Mouse (Mus musculus): ENCODE data around the gene Gprc5d. TPM values are rescaled to one million over a fixed set of nuclear protein-coding genes. Genes with fewer than 3 reads are reported as not detected.

The Gprc5d gene
- polyA plus RNA-seq, 1 experiment = 0.40 TPM

DNA sequence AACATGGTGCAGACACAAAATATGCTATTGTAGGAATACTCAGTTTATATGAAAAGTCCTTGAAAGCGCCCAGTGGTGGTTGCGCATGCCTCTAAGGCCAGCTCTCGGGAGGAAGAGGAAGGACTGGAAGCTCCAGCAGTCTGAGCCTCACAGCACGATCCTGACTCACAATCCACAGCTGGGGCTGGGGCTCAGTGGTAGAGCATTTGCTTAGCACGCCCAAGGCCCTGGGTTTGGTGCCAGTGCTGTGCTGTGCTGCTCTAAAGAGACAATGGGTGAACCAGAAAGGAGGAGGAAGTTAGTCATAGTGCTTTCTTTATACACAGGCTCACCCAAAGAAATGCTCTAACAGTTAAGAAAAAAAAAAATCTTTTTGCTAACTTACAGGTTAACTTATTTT is 35.6 kb upstream of the Gprc5d start:
- Histone ChIP-seq H3K4me3 (ENCODE audit: insufficient read depth, low read length) (no peak overlapping the region), H3K27ac (ENCODE audit: insufficient read depth, low read length) (peak overlapping the region; percentile 36), H3K4me1 (ENCODE audit: control insufficient read depth, insufficient read depth, low read length) (no peaks in the 10 kb centered on the region)
- TF ChIP-seq POLR2A (IDR thresholded peaks at IDR 0.05; ENCODE audit: low read depth, low read length) = no peak
- TF ChIP-seq CTCF (IDR thresholded peaks at IDR 0.05; ENCODE audit: borderline replicate concordance, insufficient read depth, low read length) = no peak

GRCm38 (mm10) chr6:135150311-135150710 is 32.2 kb upstream of the Gprc5d start:
- TF ChIP-seq POLR2A (IDR thresholded peaks at IDR 0.05; ENCODE audit: low read depth, low read length) = no peak
- peak; percentile 59 for TF ChIP-seq CTCF (IDR thresholded peaks at IDR 0.05; ENCODE audit: borderline replicate concordance, insufficient read depth, low read length)
- Histone ChIP-seq H3K4me3 (ENCODE audit: insufficient read depth, low read length) (no peak overlapping the region), H3K27ac (ENCODE audit: insufficient read depth, low read length) (no peak overlapping the region), H3K4me1 (ENCODE audit: control insufficient read depth, insufficient read depth, low read length) (no peaks in the 10 kb centered on the region)

GRCm38 (mm10) chr6:135149722-135150121 is 31.6 kb upstream of the Gprc5d start:
- no peak for TF ChIP-seq CTCF (IDR thresholded peaks at IDR 0.05; ENCODE audit: borderline replicate concordance, insufficient read depth, low read length)
- TF ChIP-seq POLR2A (IDR thresholded peaks at IDR 0.05; ENCODE audit: low read depth, low read length) = no peak
- H3K4me3 ChIP-seq (ENCODE audit: insufficient read depth, low read length) = no peak overlapping the region
- H3K4me1 ChIP-seq (ENCODE audit: control insufficient read depth, insufficient read depth, low read length) = no peaks in the 10 kb centered on the region
- H3K27ac ChIP-seq (ENCODE audit: insufficient read depth, low read length) = no peak overlapping the region

GRCm38 (mm10) chr6:135149175-135149574 is 31.1 kb upstream of the Gprc5d start:
- TF ChIP-seq CTCF (IDR thresholded peaks at IDR 0.05; ENCODE audit: borderline replicate concordance, insufficient read depth, low read length) = no peak
- TF ChIP-seq POLR2A (IDR thresholded peaks at IDR 0.05; ENCODE audit: low read depth, low read length) = no peak
- Histone ChIP-seq H3K27ac (ENCODE audit: insufficient read depth, low read length) (no peak overlapping the region), H3K4me3 (ENCODE audit: insufficient read depth, low read length) (no peak overlapping the region), H3K4me1 (ENCODE audit: control insufficient read depth, insufficient read depth, low read length) (no peaks in the 10 kb centered on the region)

- TF ChIP-seq POLR2A (IDR thresholded peaks at IDR 0.05; ENCODE audit: low read depth, low read length) (no peak), CTCF (IDR thresholded peaks at IDR 0.05; ENCODE audit: borderline replicate concordance, insufficient read depth, low read length) (peak; percentile 63; the same call in 1 of the 2 replicates)
- Histone ChIP-seq H3K4me1 (ENCODE audit: control insufficient read depth, insufficient read depth, low read length) (no peaks in the 10 kb centered on the region), H3K27ac (ENCODE audit: insufficient read depth, low read length) (no peak overlapping the region), H3K4me3 (ENCODE audit: insufficient read depth, low read length) (no peak overlapping the region)
Observed at GRCm38 (mm10) chr6:135148506-135148905, 30.4 kb upstream of the Gprc5d start.

- no peak overlapping the region for H3K4me3 ChIP-seq (ENCODE audit: insufficient read depth, low read length)
- H3K4me1 ChIP-seq (ENCODE audit: control insufficient read depth, insufficient read depth, low read length) = peaks cover 7% of the 10 kb centered on the region; the same call in 1 of the 2 replicates
- no peak overlapping the region for H3K27ac ChIP-seq (ENCODE audit: insufficient read depth, low read length)
- TF ChIP-seq CTCF (IDR thresholded peaks at IDR 0.05; ENCODE audit: borderline replicate concordance, insufficient read depth, low read length) (no peak), POLR2A (IDR thresholded peaks at IDR 0.05; ENCODE audit: low read depth, low read length) (no peak)
Observed at GRCm38 (mm10) chr6:135145976-135146375, 27.9 kb upstream of the Gprc5d start.

DNA sequence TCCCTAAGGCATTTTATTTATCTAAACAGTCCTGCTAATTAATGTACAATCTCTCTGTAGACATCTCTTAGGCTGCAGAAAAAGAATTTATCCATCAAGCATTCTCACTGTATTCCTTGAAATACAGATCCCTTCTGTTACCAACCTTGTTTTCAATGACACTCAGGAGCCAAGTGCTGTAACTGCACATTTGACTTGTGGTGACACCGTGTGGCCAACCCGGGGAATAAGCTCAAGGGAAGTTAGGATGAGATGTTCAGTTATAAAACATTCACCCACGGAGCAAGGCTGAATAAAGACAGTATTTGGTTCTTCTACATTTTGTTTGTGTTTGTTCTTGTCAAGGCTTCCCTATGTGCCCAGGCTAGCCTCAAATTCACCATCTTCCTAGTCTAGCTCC is 26.4 kb upstream of the Gprc5d start:
- Histone ChIP-seq H3K4me1 (ENCODE audit: control insufficient read depth, insufficient read depth, low read length) (peaks cover 7% of the 10 kb centered on the region; the same call in 1 of the 2 replicates), H3K4me3 (ENCODE audit: insufficient read depth, low read length) (no peak overlapping the region), H3K27ac (ENCODE audit: insufficient read depth, low read length) (no peak overlapping the region)
- TF ChIP-seq POLR2A (IDR thresholded peaks at IDR 0.05; ENCODE audit: low read depth, low read length) (no peak), CTCF (IDR thresholded peaks at IDR 0.05; ENCODE audit: borderline replicate concordance, insufficient read depth, low read length) (peak; percentile 79; the same call in 1 of the 2 replicates)

- no peak for TF ChIP-seq POLR2A (IDR thresholded peaks at IDR 0.05; ENCODE audit: low read depth, low read length)
- no peak for TF ChIP-seq CTCF (IDR thresholded peaks at IDR 0.05; ENCODE audit: borderline replicate concordance, insufficient read depth, low read length)
- Histone ChIP-seq H3K27ac (ENCODE audit: insufficient read depth, low read length) (no peak overlapping the region), H3K4me1 (ENCODE audit: control insufficient read depth, insufficient read depth, low read length) (peaks cover 10% of the 10 kb centered on the region), H3K4me3 (ENCODE audit: insufficient read depth, low read length) (no peak overlapping the region)
Observed at GRCm38 (mm10) chr6:135143151-135143550, 25.1 kb upstream of the Gprc5d start.

DNA sequence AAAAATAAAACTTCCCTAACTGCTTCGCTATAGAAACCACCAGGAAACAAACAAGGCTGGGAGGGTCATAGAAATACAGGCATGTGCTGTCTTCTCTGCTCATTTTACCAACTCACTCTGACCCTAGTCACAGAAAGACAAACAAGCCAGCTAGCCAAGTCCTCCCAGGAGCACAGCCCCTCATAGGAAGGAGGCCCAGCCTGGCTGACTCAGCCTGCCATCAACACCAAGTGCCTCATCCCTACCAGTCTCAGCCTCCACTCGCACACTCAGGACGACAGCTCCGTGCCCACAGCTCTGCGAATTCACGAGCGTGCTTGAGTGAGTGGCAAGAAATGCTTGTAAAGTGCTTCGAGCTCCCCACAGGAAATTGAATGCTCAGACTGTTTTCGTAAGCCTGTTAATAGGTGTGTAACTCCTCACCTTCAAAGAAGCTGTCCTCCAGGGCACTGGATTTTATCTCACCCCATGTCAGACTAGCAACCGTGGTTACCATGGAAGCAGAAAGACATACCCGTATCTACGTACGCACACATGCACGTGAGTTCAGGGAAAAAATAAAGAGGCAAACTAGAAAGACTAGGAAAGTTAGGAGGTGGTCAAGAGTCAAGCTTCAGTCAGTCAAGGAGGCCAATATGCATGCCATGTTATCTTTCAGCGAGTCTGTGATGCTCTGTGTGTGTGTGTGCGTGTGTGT is 23.5 kb upstream of the Gprc5d start:
- H3K4me1 ChIP-seq (ENCODE audit: control insufficient read depth, insufficient read depth, low read length) = peaks cover 13% of the 10 kb centered on the region
- TF ChIP-seq POLR2A (IDR thresholded peaks at IDR 0.05; ENCODE audit: low read depth, low read length) = no peak
- no peak overlapping the region for H3K4me3 ChIP-seq (ENCODE audit: insufficient read depth, low read length)
- peak overlapping the region; percentile 52 for H3K27ac ChIP-seq (ENCODE audit: insufficient read depth, low read length)

DNA sequence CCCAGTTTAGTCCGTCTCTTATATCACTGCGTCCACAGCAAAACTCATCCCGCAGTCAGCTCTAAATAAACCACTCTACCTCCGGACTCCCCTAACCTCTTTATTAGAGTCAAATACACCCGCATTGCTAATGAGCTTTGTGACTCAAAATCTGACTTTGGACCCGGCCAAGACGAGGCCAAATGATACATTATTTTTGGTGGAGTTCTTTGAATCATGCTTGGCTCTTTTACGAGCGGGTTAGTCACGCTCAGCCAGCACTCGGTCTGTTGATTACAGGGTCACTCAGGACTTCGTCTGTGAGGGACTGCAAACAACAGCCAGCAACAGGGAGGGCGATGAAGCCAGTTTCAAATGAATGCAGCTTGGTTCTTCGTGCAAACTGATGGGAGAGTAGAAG is 20.7 kb upstream of the Gprc5d start:
- TF ChIP-seq POLR2A (IDR thresholded peaks at IDR 0.05; ENCODE audit: low read depth, low read length) = no peak
- no peak for TF ChIP-seq CTCF (IDR thresholded peaks at IDR 0.05; ENCODE audit: borderline replicate concordance, insufficient read depth, low read length)
- H3K4me1 ChIP-seq (ENCODE audit: control insufficient read depth, insufficient read depth, low read length) = peaks cover 14% of the 10 kb centered on the region
- peak overlapping the region; percentile 78 for H3K27ac ChIP-seq (ENCODE audit: insufficient read depth, low read length)
- no peak overlapping the region for H3K4me3 ChIP-seq (ENCODE audit: insufficient read depth, low read length)

All from embryonic fibroblast, embryonic 13.5 days (primary cell).